Mouse (Mus musculus) ES-Bruce4 (cell line): ENCODE data around the gene Prdm10. TPM values are rescaled to one million over a fixed set of nuclear protein-coding genes. Genes with fewer than 3 reads are reported as not detected.
A peak's percentile ranks its signal among the peaks of the same experiment; 100 is the strongest.

Experiments
- H3K27ac ChIP-seq: 2 replicates; pipeline ENCODE4 v1.5.1; 2012; ENCODE audit warnings: low read length, inconsistent platforms; ENCODE audit not compliant: insufficient read depth
- H3K27me3 ChIP-seq: 2 replicates; pipeline ENCODE4 v1.6.1; 2012; ENCODE audit warnings: mild to moderate bottlenecking, low read length, inconsistent platforms; ENCODE audit not compliant: control insufficient read depth, poor library complexity, insufficient read depth, severe bottlenecking
- H3K36me3 ChIP-seq: 2 replicates; pipeline ENCODE4 v1.6.1; 2012; ENCODE audit warnings: inconsistent platforms, mild to moderate bottlenecking, low read length, moderate library complexity; ENCODE audit not compliant: control insufficient read depth, poor library complexity, insufficient read depth, severe bottlenecking
- H3K4me1 ChIP-seq: one replicate; pipeline ENCODE4 v1.8.1; 2011; ENCODE audit warnings: low read length; ENCODE audit not compliant: control insufficient read depth, insufficient read depth
- H3K4me3 ChIP-seq: 2 replicates; pipeline ENCODE4 v1.5.1; 2011; ENCODE audit warnings: low read depth, mild to moderate bottlenecking, low read length
- H3K9ac ChIP-seq: 2 replicates; pipeline ENCODE4 v1.6.1; 2012; ENCODE audit warnings: low read depth, mild to moderate bottlenecking, inconsistent platforms; ENCODE audit not compliant: poor library complexity, severe bottlenecking
- H3K9me3 ChIP-seq: replicated peaks from 2 replicates; pipeline ENCODE4 v1.6.1; 2012; ENCODE audit warnings: mild to moderate bottlenecking, low read length, inconsistent platforms; ENCODE audit not compliant: control insufficient read depth, poor library complexity, insufficient read depth, severe bottlenecking
- CTCF ChIP-seq: IDR thresholded peaks from one replicate; pipeline ENCODE4 v1.8.1; 2011; ENCODE audit warnings: low read depth, low read length
- EP300 ChIP-seq: IDR thresholded peaks from 2 replicates; pipeline ENCODE4 v1.6.1; 2011; ENCODE audit warnings: low read depth, low read length; ENCODE audit not compliant: insufficient read depth
- POLR2A ChIP-seq: IDR thresholded peaks from one replicate; pipeline ENCODE4 v1.8.1; 2011; ENCODE audit warnings: low read length; ENCODE audit not compliant: insufficient read depth
- polyA plus RNA-seq: library from polyadenylated mRNA; stranded (reverse); fragments of >200 nt; gene quantifications from 2 replicates; pipeline ENCODE4 v1.2.4, GENCODE M21; 2011; ENCODE audit warnings: low read depth; ENCODE audit not compliant: missing spikeins, insufficient read depth, insufficient read length

Gene Prdm10
- 18.0 and 20.7 TPM in 2 replicates for polyA plus RNA-seq

- Histone ChIP-seq H3K4me3 (peak within 1 kb of the TSS; percentile 77), H3K27me3 (no peaks in the 10 kb centered on the region), H3K9ac (peak within 1 kb of the TSS; percentile 99), H3K4me1 (peaks cover 3% of the 10 kb centered on the region), H3K36me3 (no peaks in the 10 kb centered on the region), H3K27ac (peak within 1 kb of the TSS; percentile 96), H3K9me3 (no peaks in the 10 kb centered on the region)
- 0 out of 2 replicates have a peak, but pooled peaks have one; percentile 43 for TF ChIP-seq EP300
- TF ChIP-seq CTCF, result no peak
- peak; percentile 32 for TF ChIP-seq POLR2A
Observed at GRCm38 (mm10) chr9:31280366-31281010, at the start of gene Prdm10. TSS of gene Prdm10 (plus strand) at chr9:31280538.

- Histone ChIP-seq H3K36me3 (no peaks in the 10 kb centered on the region), H3K4me1 (no peaks in the 10 kb centered on the region), H3K4me3 (no peak overlapping the region), H3K27me3 (no peaks in the 10 kb centered on the region), H3K9me3 (no peaks in the 10 kb centered on the region), H3K27ac (no peak overlapping the region), H3K9ac (no peak overlapping the region)
- no peak for TF ChIP-seq POLR2A
- TF ChIP-seq CTCF, result no peak
- TF ChIP-seq EP300, result no peak
Observed at GRCm38 (mm10) chr9:31235030-31235429, 45.3 kb upstream of the Prdm10 start.

GRCm38 (mm10) chr9:31235489-31235888 lies 44.8 kb upstream of the Prdm10 start:
- Histone ChIP-seq H3K9me3 (no peaks in the 10 kb centered on the region), H3K4me3 (no peak overlapping the region), H3K36me3 (no peaks in the 10 kb centered on the region), H3K27me3 (no peaks in the 10 kb centered on the region), H3K9ac (no peak overlapping the region), H3K4me1 (no peaks in the 10 kb centered on the region), H3K27ac (no peak overlapping the region)
- TF ChIP-seq EP300 (no peak), POLR2A (no peak), CTCF (no peak)

- Histone ChIP-seq H3K36me3 (no peaks in the 10 kb centered on the region), H3K9me3 (no peaks in the 10 kb centered on the region), H3K4me3 (no peak overlapping the region), H3K27ac (no peak overlapping the region), H3K4me1 (peaks cover under 1% of the 10 kb centered on the region), H3K27me3 (no peaks in the 10 kb centered on the region), H3K9ac (no peak overlapping the region)
- TF ChIP-seq CTCF (no peak), EP300 (no peak), POLR2A (no peak)
Observed at GRCm38 (mm10) chr9:31236079-31236478, 44.3 kb upstream of the Prdm10 start.

- Histone ChIP-seq H3K27ac (no peak overlapping the region), H3K4me3 (no peak overlapping the region), H3K9me3 (no peaks in the 10 kb centered on the region), H3K36me3 (no peaks in the 10 kb centered on the region), H3K4me1 (peaks cover 2% of the 10 kb centered on the region), H3K27me3 (no peaks in the 10 kb centered on the region; the same call in 1 of the 2 replicates), H3K9ac (no peak overlapping the region)
- TF ChIP-seq EP300, result no peak
- no peak for TF ChIP-seq POLR2A
- TF ChIP-seq CTCF, result no peak
Observed at GRCm38 (mm10) chr9:31238526-31238925, 41.8 kb upstream of the Prdm10 start.

GRCm38 (mm10) chr9:31239551-31239950 lies 40.8 kb upstream of the Prdm10 start:
- H3K36me3 ChIP-seq, result no peaks in the 10 kb centered on the region
- H3K4me1 ChIP-seq, result peaks cover 2% of the 10 kb centered on the region
- no peaks in the 10 kb centered on the region; the same call in 1 of the 2 replicates for H3K27me3 ChIP-seq
- TF ChIP-seq EP300 (no peak), CTCF (no peak), POLR2A (no peak)
- no peaks in the 10 kb centered on the region for H3K9me3 ChIP-seq
- no peak overlapping the region for H3K9ac ChIP-seq
- no peak overlapping the region for H3K27ac ChIP-seq
- H3K4me3 ChIP-seq, result no peak overlapping the region
